Mouse (Mus musculus) gastrocnemius, adult 18-20 months (tissue): Measurements from ENCODE around the gene Lypd4. TPM values are rescaled to one million over a fixed set of nuclear protein-coding genes. Genes with fewer than 3 reads are reported as not detected.
A peak's percentile ranks its signal among the peaks of the same experiment; 100 is the strongest.
"Not testable (repeated sequence)": the region's sequence is repeated elsewhere in the genome, so short reads cannot be mapped to it uniquely, and the experiment has no call there.

ENCODE experiments used
- DNase-seq: peaks from one replicate; pipeline ENCODE4 v3.0.0; 2021; ENCODE audit warnings: low spot score
- total RNA-seq, 2 experiments: library from RNA; stranded (reverse); gene quantifications; 2 replicates each; pipeline ENCODE4 v1.2.3; 2021

Lypd4 gene
- total RNA-seq, 2 experiments from 2014 or later = not detected

GRCm38 (mm10) chr7:24850899-24851303 is 18.8 kb downstream of the Lypd4 start:
- no peak for DNase-seq

- no peak for DNase-seq
Measured at GRCm38 (mm10) chr7:24850162-24850561, 19.6 kb downstream of the Lypd4 start.

- not testable (repeated sequence) for DNase-seq
Measured at GRCm38 (mm10) chr7:24846576-24846975, 23.2 kb downstream of the Lypd4 start.

GRCm38 (mm10) chr7:24845713-24846112 is 24.0 kb downstream of the Lypd4 start:
- no peak for DNase-seq

GRCm38 (mm10) chr7:24845181-24845580 is 24.6 kb downstream of the Lypd4 start:
- no peak for DNase-seq

- no peak for DNase-seq
Measured at GRCm38 (mm10) chr7:24844144-24844543, 25.6 kb downstream of the Lypd4 start.

- DNase-seq = no peak
Measured at GRCm38 (mm10) chr7:24841009-24841408, 28.7 kb downstream of the Lypd4 start.

- no peak for DNase-seq
Measured at GRCm38 (mm10) chr7:24840331-24840730, 29.4 kb downstream of the Lypd4 start.

- DNase-seq = no peak
Measured at GRCm38 (mm10) chr7:24839410-24839808, 30.3 kb downstream of the Lypd4 start.

GRCm38 (mm10) chr7:24838732-24839409 is 30.9 kb downstream of the Lypd4 start:
- not testable (repeated sequence) for DNase-seq

- DNase-seq = no peak
Measured at GRCm38 (mm10) chr7:24827181-24827580, 42.6 kb downstream of the Lypd4 start.

GRCm38 (mm10) chr7:24824452-24824851 is 45.3 kb downstream of the Lypd4 start:
- DNase-seq = no peak

GRCm38 (mm10) chr7:24817502-24817901 is 52.2 kb downstream of the Lypd4 start:
- peak; percentile 35 for DNase-seq

Other genes starting within 250 kb of the Lypd4 start
- not detected for gene Lypd3, start 233.4 kb downstream of the Lypd4 start, total RNA-seq
- not detected for gene Tex101, start 193.3 kb downstream of the Lypd4 start, total RNA-seq
- gene BC049730, start 160.7 kb downstream of the Lypd4 start, total RNA-seq = not detected
- not detected for gene Gm4763, start 143.0 kb downstream of the Lypd4 start, total RNA-seq
- gene Cd177, start 109.6 kb downstream of the Lypd4 start, total RNA-seq = not detected
- not detected for gene Ceacam10, start 92.7 kb downstream of the Lypd4 start, total RNA-seq
- gene Gm9844, start 7.7 kb downstream of the Lypd4 start, total RNA-seq = not detected
- not detected for gene Dmrtc2, start 116 bp upstream of the Lypd4 start, total RNA-seq
- gene Rps19, start 14.4 kb upstream of the Lypd4 start, total RNA-seq = 100 to 1,000 TPM; 312 to 357 TPM
- gene Cd79a, start 27.4 kb upstream of the Lypd4 start, total RNA-seq = under 1 TPM in 1 of 2 experiments, not detected in 1; 0.14 TPM
- gene Arhgef1, start 33.0 kb upstream of the Lypd4 start, total RNA-seq = 10 to 100 TPM; 21.0 to 23.8 TPM
- not detected for gene Gm4881, start 74.6 kb upstream of the Lypd4 start, total RNA-seq
- 100 to 1,000 TPM; 222 to 264 TPM for gene Rabac1, start 102.8 kb upstream of the Lypd4 start, total RNA-seq
- gene Atp1a3, start 136.0 kb upstream of the Lypd4 start, total RNA-seq = under 1 TPM; 0.17 to 0.23 TPM
- gene Grik5, start 202.4 kb upstream of the Lypd4 start, total RNA-seq = 1 to 10 TPM; 1.7 to 2.7 TPM
- 1 to 10 TPM; 7.5 to 7.7 TPM for gene Zfp574, start 202.6 kb upstream of the Lypd4 start, total RNA-seq